Mouse (Mus musculus) cortical plate, adult 2 months (tissue): Measurements from ENCODE around the gene 1700047I17Rik2.
"Not testable (repeated sequence)": the region's sequence is repeated elsewhere in the genome, so short reads cannot be mapped to it uniquely, and the experiment has no call there.

Experiments used
- CTCF ChIP-seq: fragments of 200-500 bp; IDR thresholded peaks from 2 replicates; pipeline ENCODE4 v1.5.1; 2011; ENCODE audit warnings: mild to moderate bottlenecking, control low read depth, low read length; ENCODE audit not compliant: insufficient read depth; ENCODE audit errors: extremely low read depth
- POLR2A ChIP-seq: fragments of 200-500 bp; IDR thresholded peaks from 2 replicates; pipeline ENCODE4 v1.6.1; 2011; ENCODE audit warnings: mild to moderate bottlenecking, low read length, control low read depth; ENCODE audit not compliant: insufficient read depth; ENCODE audit errors: extremely low read depth

GRCm38 (mm10) chr12:55263385-55263784 is 64.0 kb downstream of the 1700047I17Rik2 start:
- not testable (repeated sequence) for TF ChIP-seq CTCF, POLR2A
